Mouse (Mus musculus) lung, embryonic 15.5 days (tissue): ENCODE measurements around the gene Cd69. TPM values are rescaled to one million over a fixed set of nuclear protein-coding genes. Genes with fewer than 3 reads are reported as not detected.

Experiments
- ATAC-seq: fragments of 200-750 bp; cut with Nextera tagmentation; 2 replicates; pipeline ENCODE4 v1.8.0; 2017; ENCODE audit warnings: moderate number of reproducible peaks, borderline replicate concordance; ENCODE audit not compliant: low FRiP score, low TSS enrichment; ENCODE audit errors: extremely low read depth
- H3K27ac ChIP-seq: fragments of 300-500 bp; sonication (generic); 2 replicates; pipeline ENCODE4 v1.5.1; 2015; ENCODE audit warnings: moderate library complexity, mild to moderate bottlenecking, inconsistent platforms
- H3K27me3 ChIP-seq: fragments of 300-500 bp; sonication (generic); 2 replicates; pipeline ENCODE4 v1.6.1; 2015; ENCODE audit warnings: inconsistent platforms
- H3K36me3 ChIP-seq: fragments of 300-500 bp; sonication (generic); 2 replicates; pipeline ENCODE4 v1.6.1; 2015; ENCODE audit warnings: inconsistent platforms
- H3K4me1 ChIP-seq: fragments of 300-500 bp; sonication (generic); 2 replicates; pipeline ENCODE4 v1.6.1; 2015; ENCODE audit warnings: inconsistent platforms
- H3K4me2 ChIP-seq: fragments of 300-500 bp; sonication (generic); 2 replicates; pipeline ENCODE4 v1.6.1; 2015; ENCODE audit warnings: inconsistent platforms, mild to moderate bottlenecking, moderate library complexity
- H3K4me3 ChIP-seq: fragments of 300-500 bp; sonication (generic); 2 replicates; pipeline ENCODE4 v1.5.1; 2015; ENCODE audit warnings: mild to moderate bottlenecking, inconsistent platforms
- H3K9ac ChIP-seq: fragments of 300-500 bp; sonication (generic); 2 replicates; pipeline ENCODE4 v1.6.1; 2015; ENCODE audit warnings: inconsistent platforms
- H3K9me3 ChIP-seq: fragments of 300-500 bp; sonication (generic); 2 replicates; pipeline ENCODE4 v1.6.1; 2016; ENCODE audit warnings: inconsistent platforms
- WGBS: fragments of 180-500 bp; shearing (Covaris S2); methylation state at CpG from one replicate; pipeline ENCODE4 v1.1.7; 2015; 5-methylcytosine and 5-hydroxymethylcytosine counted together
- polyA plus RNA-seq: library from polyadenylated mRNA; unstranded; fragments of >200 nt; fragmentation: Nextera tagmentation; extraction: Ambion mirVana; gene quantifications from 2 replicates; pipeline ENCODE4 v1.2.1, GENCODE M21; 2015

Cd69 gene
- polyA plus RNA-seq, 1 experiment from 2014 or later, result 0.39 TPM

DNA sequence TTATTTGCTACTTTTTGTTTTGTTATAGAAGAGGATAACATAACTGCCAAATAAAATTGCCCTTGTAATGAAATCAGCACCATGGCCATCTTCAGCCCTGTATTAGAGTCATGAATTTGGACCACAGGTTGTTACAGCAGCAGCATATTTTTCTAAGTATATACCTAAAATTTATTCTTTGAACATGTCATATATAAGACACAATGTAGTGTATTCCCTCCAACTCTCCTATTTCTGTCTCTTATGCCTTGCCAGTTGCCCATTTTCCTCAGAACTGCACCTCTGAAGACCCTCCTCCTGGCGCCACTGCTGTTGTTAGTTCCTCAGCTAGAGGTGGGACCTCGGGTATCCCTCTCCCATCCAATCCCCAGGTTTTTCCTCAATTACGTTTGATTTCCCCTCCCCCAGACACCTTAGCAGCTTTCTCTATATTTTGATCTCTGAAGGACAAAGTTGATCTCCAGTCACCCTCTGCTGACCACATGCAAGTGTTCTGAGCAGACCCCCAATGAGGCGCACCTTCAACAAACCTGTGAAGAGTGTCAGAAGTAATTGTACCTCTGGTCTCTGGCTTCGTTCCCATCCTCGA, 41.8 kb downstream of the Cd69 start:
- peak overlapping the region; percentile 84 for H3K27ac ChIP-seq
- no peak overlapping the region for H3K4me2 ChIP-seq
- no peaks in the 10 kb centered on the region for H3K9me3 ChIP-seq
- H3K36me3 ChIP-seq, result no peaks in the 10 kb centered on the region
- no peaks in the 10 kb centered on the region for H3K27me3 ChIP-seq
- 79% methylated on average over 6 of the region's 6 CpGs for WGBS
- H3K9ac ChIP-seq, result no peak overlapping the region
- ATAC-seq, result no peak
- H3K4me1 ChIP-seq, result peaks cover 47% of the 10 kb centered on the region
- H3K4me3 ChIP-seq, result no peak overlapping the region

DNA sequence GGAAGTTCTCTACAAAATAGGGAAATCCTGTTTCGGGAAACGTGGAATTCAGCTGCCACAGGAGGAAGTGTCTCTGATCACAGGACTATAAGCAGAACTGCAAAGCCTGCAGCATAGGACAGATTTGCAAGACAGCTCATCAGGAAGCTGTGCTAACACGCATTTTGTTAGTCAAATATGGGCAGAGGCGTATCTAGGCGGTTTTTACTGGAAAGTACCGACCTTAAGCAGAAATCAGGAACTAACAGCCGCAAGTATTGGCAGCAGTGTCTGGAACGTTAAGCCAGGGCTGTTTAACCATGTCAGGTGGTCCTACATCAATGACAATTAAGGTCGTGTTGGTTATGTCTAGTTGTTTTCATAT, 42.4 kb downstream of the Cd69 start:
- Histone ChIP-seq H3K4me1 (peaks cover 47% of the 10 kb centered on the region), H3K27ac (peak overlapping the region; percentile 84), H3K4me3 (no peak overlapping the region), H3K9ac (no peak overlapping the region), H3K36me3 (no peaks in the 10 kb centered on the region), H3K4me2 (no peak overlapping the region), H3K9me3 (no peaks in the 10 kb centered on the region), H3K27me3 (no peaks in the 10 kb centered on the region)
- ATAC-seq, result no peak
- WGBS, result 44% methylated on average over 9 of the region's 9 CpGs

DNA sequence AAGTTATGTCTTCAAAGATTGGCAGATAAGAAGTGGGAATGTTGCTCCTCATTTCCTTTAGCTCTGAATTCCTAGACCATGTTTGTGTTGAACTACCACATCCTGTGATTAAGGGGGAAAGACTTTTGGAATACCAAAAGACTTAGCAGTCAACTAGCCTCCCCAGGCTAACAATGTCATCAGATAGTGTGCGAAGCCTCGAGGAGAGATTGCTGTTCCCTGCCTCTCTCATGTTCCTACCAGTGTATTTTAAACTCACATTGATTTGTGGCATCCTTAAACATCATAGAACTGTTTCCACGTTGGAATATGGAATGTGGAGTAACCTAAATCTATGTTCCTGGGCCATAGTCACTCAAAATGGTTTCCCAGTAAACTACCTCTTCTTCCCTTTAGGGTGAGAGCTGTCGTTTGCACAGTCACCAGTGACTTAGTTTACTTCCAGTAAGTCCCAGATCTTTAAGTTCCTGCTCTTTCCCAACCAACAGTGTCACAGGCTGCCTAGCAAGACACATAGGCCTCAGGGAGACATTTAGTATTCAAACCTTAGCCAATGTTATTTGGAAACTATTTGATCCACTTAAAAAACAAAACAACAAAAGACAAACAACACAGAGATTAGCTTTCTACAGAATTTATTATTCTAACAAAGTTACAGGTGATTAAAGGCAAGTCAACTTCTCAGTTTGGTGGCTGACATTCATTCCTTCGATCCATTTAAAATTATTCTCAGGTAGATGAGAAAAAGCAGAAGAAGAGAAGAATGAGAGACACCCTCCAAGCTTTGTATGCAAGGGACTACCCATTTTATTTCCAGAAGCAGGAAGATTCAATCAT, 43.0 kb downstream of the Cd69 start:
- ATAC-seq, result no peak
- Histone ChIP-seq H3K4me1 (peaks cover 41% of the 10 kb centered on the region), H3K9me3 (no peaks in the 10 kb centered on the region), H3K27ac (peak overlapping the region; percentile 84), H3K4me2 (no peak overlapping the region), H3K36me3 (no peaks in the 10 kb centered on the region), H3K9ac (no peak overlapping the region), H3K4me3 (no peak overlapping the region), H3K27me3 (no peaks in the 10 kb centered on the region)
- 71% methylated on average over 5 of the region's 5 CpGs for WGBS

DNA sequence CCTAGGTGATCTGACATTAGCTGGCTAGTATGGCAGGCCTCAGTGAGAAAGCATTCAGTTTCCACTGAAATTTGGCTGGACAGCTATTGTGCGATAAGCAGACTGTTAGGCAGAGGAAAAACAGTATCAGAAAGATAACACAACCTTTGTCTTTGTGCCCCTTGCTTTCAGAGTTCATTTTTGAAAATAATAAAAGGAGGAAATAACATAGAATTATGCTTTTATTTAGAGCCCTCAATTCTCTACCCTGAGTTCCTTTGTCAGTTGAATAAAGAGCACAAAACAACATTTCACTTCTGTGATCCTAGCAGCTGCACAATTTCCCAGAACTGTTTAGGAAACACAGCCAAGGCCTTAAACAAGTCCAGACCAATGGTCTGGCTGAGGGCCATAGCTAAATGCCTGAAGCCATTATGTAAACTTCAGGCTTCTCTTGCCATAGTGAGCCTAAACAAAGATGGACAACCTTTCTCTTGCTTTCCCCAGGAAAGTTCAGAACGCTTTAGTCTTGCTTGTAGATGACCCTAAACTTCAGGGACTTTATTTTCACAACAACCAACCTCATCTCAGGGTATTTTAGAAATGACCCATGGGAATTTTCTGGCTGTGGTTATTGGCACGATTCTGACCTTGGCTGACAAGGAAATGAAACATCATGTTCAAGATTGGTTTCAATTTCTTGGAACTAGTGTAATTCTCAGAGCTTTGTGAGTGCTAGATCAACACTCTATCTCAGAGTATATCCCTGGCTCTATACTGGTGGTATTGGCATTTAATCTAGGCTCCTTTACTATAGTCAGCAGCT, 45.3 kb downstream of the Cd69 start:
- Histone ChIP-seq H3K4me3 (no peak overlapping the region), H3K36me3 (no peaks in the 10 kb centered on the region), H3K9ac (no peak overlapping the region), H3K27me3 (no peaks in the 10 kb centered on the region), H3K4me2 (no peak overlapping the region), H3K9me3 (no peaks in the 10 kb centered on the region), H3K27ac (peak overlapping the region; percentile 95), H3K4me1 (peaks cover 35% of the 10 kb centered on the region)
- ATAC-seq, result peak; percentile 92
- WGBS, result 26% methylated on average over 3 of the region's 3 CpGs

DNA sequence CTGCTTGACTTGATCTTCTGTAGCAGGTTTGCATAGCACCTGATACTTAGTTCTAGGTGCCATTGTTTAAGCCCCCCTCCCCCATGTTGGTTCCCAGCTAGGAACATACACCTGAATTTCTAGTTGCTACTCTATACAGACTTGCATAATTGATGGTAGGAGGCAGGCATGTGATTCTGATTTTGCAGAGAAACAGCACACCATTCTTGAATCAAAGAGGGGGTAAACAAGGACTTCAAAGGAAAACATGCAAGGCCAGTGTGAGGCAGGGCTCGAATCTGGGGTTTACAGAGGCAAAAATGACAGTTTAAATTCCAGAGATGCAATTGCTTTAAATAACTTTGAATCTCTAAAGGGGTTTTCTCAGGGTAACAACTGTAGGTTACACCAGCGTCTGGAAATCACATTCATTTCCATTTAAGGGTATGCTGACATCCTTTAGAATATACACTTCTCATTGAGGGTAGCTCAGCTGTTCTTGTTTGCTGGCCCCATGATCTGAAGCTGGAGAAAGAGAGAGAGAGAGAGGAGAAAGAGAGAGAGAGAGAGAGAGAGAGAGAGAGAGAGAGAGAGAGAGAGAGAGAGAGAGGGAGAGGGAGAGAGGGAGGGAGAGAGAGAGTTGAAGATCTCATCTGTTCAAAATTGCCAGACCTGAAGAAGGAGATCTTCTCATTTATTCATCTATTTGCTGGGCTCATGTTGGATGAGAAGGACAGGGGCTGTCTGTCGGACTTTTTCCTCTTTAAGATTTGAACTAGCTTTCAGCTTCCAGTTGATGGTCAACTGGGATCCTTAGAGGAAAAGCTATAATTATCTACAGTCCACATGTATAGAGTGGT, 46.1 kb downstream of the Cd69 start:
- Histone ChIP-seq H3K4me3 (no peak overlapping the region), H3K4me2 (no peak overlapping the region)
- 32% methylated on average over 3 of the region's 3 CpGs for WGBS

DNA sequence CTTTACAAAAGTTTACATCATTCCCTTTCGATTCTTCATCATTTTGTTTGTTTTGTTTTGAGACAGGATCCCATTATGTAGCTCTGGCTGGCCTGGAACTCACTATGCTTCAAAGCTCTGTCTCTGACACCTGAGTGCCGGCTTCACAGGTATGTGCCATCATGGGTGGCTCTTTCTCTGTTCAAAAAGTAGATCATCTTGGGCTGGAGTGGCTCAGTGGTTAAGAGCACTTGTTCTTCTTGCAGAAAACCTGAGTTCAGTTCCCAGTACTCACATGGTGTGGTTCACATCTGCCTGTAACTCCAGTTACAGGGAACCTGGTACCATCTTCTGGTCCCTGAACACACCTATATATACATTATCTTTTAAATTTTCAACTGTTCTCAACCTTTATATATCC, 50.2 kb downstream of the Cd69 start:
- Histone ChIP-seq H3K36me3 (no peaks in the 10 kb centered on the region), H3K4me2 (no peak overlapping the region), H3K27me3 (no peaks in the 10 kb centered on the region), H3K9me3 (no peaks in the 10 kb centered on the region), H3K9ac (no peak overlapping the region), H3K4me1 (peaks cover 9% of the 10 kb centered on the region), H3K4me3 (no peak overlapping the region), H3K27ac (peak overlapping the region; percentile 60; the same call in 1 of the 2 replicates)
- WGBS, result 39% methylated on average over 2 of the region's 2 CpGs
- no peak for ATAC-seq

More for the DNA sequence above, 46.1 kb downstream of the Cd69 start:
- Histone ChIP-seq H3K36me3 (no peaks in the 10 kb centered on the region), H3K27ac (peak overlapping the region; percentile 95), H3K4me1 (peaks cover 31% of the 10 kb centered on the region), H3K27me3 (no peaks in the 10 kb centered on the region), H3K9ac (no peak overlapping the region), H3K9me3 (no peaks in the 10 kb centered on the region)
- no peak for ATAC-seq

DNA sequence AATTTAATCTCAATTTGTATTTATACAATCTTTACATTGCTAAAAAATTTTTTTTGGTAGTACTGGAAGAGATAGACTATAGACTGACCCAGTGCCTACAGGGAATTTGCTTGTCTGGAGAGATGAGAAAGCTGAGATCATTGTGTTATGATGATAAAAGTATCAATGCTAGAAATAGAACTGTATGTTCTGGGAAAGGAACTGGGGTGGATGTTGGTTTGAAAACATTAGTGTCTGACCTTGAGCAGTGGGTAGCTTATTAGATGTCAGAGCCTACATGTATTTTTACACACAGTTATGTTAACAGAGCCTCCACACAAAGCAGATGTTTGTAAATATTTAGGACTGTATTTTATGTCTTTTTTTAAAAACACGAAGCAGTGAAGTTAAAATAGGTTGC, 51.1 kb downstream of the Cd69 start:
- H3K9ac ChIP-seq, result no peak overlapping the region
- no peak overlapping the region for H3K4me3 ChIP-seq
- H3K36me3 ChIP-seq, result no peaks in the 10 kb centered on the region
- H3K9me3 ChIP-seq, result no peaks in the 10 kb centered on the region
- H3K4me1 ChIP-seq, result peaks cover 4% of the 10 kb centered on the region; the same call in 1 of the 2 replicates
- no peak overlapping the region for H3K4me2 ChIP-seq
- H3K27me3 ChIP-seq, result no peaks in the 10 kb centered on the region
- no peak overlapping the region for H3K27ac ChIP-seq
- ATAC-seq, result no peak
- 52% methylated on average over 1 of the region's 1 CpGs for WGBS

DNA sequence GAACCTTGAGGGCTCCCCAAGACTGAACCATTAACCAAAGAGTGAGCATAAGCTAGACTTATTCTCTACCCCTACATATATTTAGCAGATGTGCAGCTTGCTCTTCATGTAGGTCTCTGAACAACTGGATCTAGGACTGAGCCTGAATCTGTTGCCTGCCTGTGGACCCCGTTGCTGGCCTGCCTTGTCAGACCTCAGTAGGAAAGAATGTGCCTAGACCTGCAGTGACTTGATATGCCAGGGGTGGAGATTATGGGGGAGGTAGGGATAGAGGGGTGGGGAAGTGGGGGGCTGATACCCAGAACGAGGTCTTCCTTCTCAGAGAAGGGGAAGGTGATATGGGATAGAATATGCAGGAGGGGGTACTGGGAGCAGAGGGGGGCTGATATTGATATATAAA, 51.6 kb downstream of the Cd69 start:
- ATAC-seq, result no peak
- Histone ChIP-seq H3K9ac (no peak overlapping the region), H3K4me3 (no peak overlapping the region), H3K36me3 (no peaks in the 10 kb centered on the region), H3K27ac (peak overlapping the region; percentile 54; the same call in 1 of the 2 replicates), H3K27me3 (no peaks in the 10 kb centered on the region), H3K4me1 (no peaks in the 10 kb centered on the region), H3K4me2 (no peak overlapping the region), H3K9me3 (no peaks in the 10 kb centered on the region)
- WGBS, result 65% methylated on average over 2 of the region's 2 CpGs

DNA sequence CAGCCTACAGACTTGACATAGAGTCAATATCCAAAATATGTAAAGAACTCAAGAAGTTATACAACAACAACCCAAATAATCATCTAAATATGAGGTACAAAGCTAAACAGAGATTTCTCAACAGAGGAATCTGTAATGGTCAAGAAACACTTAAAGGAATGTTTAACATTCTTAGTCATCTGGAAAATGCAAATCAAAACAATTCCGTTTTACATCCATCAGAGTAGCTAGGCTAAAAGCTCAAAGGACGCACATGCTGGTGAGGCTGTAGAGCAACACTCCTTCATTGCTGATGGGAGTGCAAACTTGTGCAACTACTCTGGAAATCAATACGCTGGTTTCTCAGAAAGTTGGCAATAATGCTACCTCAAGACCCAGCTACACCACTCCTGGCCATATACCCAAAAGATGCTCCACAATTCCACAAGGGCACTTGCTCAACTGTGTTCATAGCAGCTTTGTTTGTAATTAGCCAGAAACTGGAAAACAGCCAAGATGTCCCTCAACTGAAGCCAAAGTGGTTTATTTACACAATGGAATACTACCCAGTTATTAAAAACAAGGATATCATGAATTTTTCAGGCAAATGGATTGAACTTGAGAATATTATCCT, 52.9 kb downstream of the Cd69 start:
- WGBS, result 52% methylated on average over 3 of the region's 3 CpGs
- peak; percentile 55; the same call in 1 of the 2 replicates for ATAC-seq
- Histone ChIP-seq H3K36me3 (no peaks in the 10 kb centered on the region), H3K27ac (0 out of 2 replicates have a peak overlapping the region, but pooled peaks have one; percentile 25), H3K4me1 (no peaks in the 10 kb centered on the region), H3K4me3 (no peak overlapping the region), H3K9ac (no peak overlapping the region), H3K4me2 (no peak overlapping the region), H3K9me3 (no peaks in the 10 kb centered on the region), H3K27me3 (no peaks in the 10 kb centered on the region)

DNA sequence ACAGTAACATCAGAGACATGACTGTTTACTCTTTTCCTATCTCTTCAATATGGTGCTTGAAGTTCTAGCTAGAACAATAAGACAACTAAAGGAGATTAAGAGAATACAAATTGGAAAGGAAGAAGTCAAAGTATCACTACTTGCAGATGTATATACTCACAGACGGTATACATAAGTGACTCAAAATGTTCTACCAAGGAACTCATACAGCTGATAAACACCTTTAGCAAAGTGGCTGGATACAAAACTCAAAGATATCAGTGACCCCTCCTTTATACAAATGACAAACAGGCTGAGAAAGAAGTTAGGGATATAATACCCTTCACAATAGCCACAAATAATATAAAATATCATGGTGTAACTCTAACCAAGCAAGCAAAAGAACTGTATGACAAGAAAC, 54.2 kb downstream of the Cd69 start:
- Histone ChIP-seq H3K36me3 (no peaks in the 10 kb centered on the region), H3K9me3 (no peaks in the 10 kb centered on the region), H3K27ac (no peak overlapping the region), H3K4me2 (no peak overlapping the region), H3K4me1 (peaks cover 3% of the 10 kb centered on the region; the same call in 1 of the 2 replicates), H3K9ac (no peak overlapping the region), H3K27me3 (no peaks in the 10 kb centered on the region), H3K4me3 (no peak overlapping the region)
- no peak for ATAC-seq
- WGBS, result 89% methylated on average over 1 of the region's 1 CpGs
